In genomic region chr9:42324640-42325394, GRCm38 (mm10) we compare ENCODE assay signal across 8 mouse cellular contexts.
A peak's percentile ranks its signal among the peaks of the same experiment; 100 is the strongest.
DNase-seq lines count a peak whose midpoint lies in the region; ATAC-seq and TF ChIP-seq lines count a peak whose summit lies in the region.
"Had no signal": no experiment of that assay in that cellular context is flagged by ENCODE, and none has a peak within 500 bp of the region (broad histone marks: within the 10 kb centered on the region; RNA-seq: fewer than 3 reads in every experiment).

No protein-coding gene starts in this region.

- peak; percentile 42 for TF ChIP-seq CTCF in forebrain, postnatal 0 days (IDR thresholded peaks at IDR 0.05; ENCODE audit: low read depth)

- no peak overlapping the region for H3K9ac ChIP-seq in kidney, embryonic 16.5 days (replicated peaks; ENCODE audit: low read length)
- no peak overlapping the region for H3K9ac ChIP-seq in forebrain, postnatal 0 days
- no peak overlapping the region for H3K9ac ChIP-seq in midbrain, embryonic 13.5 days (replicated peaks)
- H3K9ac ChIP-seq: stomach, embryonic 15.5 days had no signal

- H3K4me3 ChIP-seq in kidney, embryonic 16.5 days (ENCODE audit: low read length) = 0 out of 2 replicates have a peak overlapping the region, but pooled peaks have one; percentile 4
- no peak overlapping the region for H3K4me3 ChIP-seq in forebrain, postnatal 0 days (ENCODE audit: low read depth, low read length)
- H3K4me3 ChIP-seq in midbrain, embryonic 13.5 days (replicated peaks) = no peak overlapping the region
- H3K4me3 ChIP-seq: stomach, embryonic 15.5 days had no signal

- no peak for ATAC-seq in kidney, embryonic 16.5 days (ENCODE audit: low FRiP score, low TSS enrichment)
- no peak; the same call in 1 of the 2 replicates for ATAC-seq in forebrain, postnatal 0 days
- no peak for ATAC-seq in midbrain, embryonic 13.5 days
- no peak for ATAC-seq in cerebellum, adult (ENCODE audit: insufficient number of reproducible peaks, low FRiP score, low TSS enrichment)

- no peak overlapping the region for H3K27ac ChIP-seq in kidney, embryonic 16.5 days (ENCODE audit: low read length)
- H3K27ac ChIP-seq in forebrain, postnatal 0 days (ENCODE audit: low read depth, low read length) = no peak overlapping the region
- no peak overlapping the region for H3K27ac ChIP-seq in midbrain, embryonic 13.5 days
- H3K27ac ChIP-seq: stomach, embryonic 15.5 days had no signal

- peaks cover 4% of the 10 kb centered on the region; the same call in 1 of the 2 replicates for H3K27me3 ChIP-seq in kidney, embryonic 16.5 days (ENCODE audit: insufficient read depth, low read length)
- H3K27me3 ChIP-seq in forebrain, postnatal 0 days (ENCODE audit: insufficient read depth, low read length) = no peaks in the 10 kb centered on the region
- H3K27me3 ChIP-seq in midbrain, embryonic 13.5 days = no peaks in the 10 kb centered on the region
- H3K27me3 ChIP-seq: stomach, embryonic 15.5 days had no signal

- 0 out of 2 replicates have a peak overlapping the region, but pooled peaks have one; percentile 5 for H3K4me2 ChIP-seq in kidney, embryonic 16.5 days (replicated peaks; ENCODE audit: low read depth, low read length)
- peak overlapping the region; percentile 40 for H3K4me2 ChIP-seq in forebrain, postnatal 0 days (ENCODE audit: low read depth)
- peak overlapping the region; percentile 22; the same call in 1 of the 2 replicates for H3K4me2 ChIP-seq in midbrain, embryonic 13.5 days (replicated peaks)
- H3K4me2 ChIP-seq: stomach, embryonic 15.5 days had no signal

- H3K36me3 ChIP-seq in kidney, embryonic 16.5 days (ENCODE audit: insufficient read depth, low read length) = no peaks in the 10 kb centered on the region
- H3K36me3 ChIP-seq in forebrain, postnatal 0 days (ENCODE audit: insufficient read depth) = no peaks in the 10 kb centered on the region
- H3K36me3 ChIP-seq in midbrain, embryonic 13.5 days = no peaks in the 10 kb centered on the region
- H3K36me3 ChIP-seq: stomach, embryonic 15.5 days had no signal

- H3K4me1 ChIP-seq in kidney, embryonic 16.5 days (ENCODE audit: insufficient read depth, low read length) = no peaks in the 10 kb centered on the region
- H3K4me1 ChIP-seq in forebrain, postnatal 0 days (ENCODE audit: insufficient read depth) = no peaks in the 10 kb centered on the region
- H3K4me1 ChIP-seq in midbrain, embryonic 13.5 days (replicated peaks) = 0 out of 2 replicates have a peak, but pooled peaks cover 2% of the 10 kb centered on the region
- H3K4me1 ChIP-seq: stomach, embryonic 15.5 days had no signal

- H3K9me3 ChIP-seq in kidney, embryonic 16.5 days (ENCODE audit: low read length) = peaks cover 6% of the 10 kb centered on the region; the same call in 1 of the 2 replicates
- no peaks in the 10 kb centered on the region for H3K9me3 ChIP-seq in forebrain, postnatal 0 days (ENCODE audit: low read length)
- H3K9me3 ChIP-seq in midbrain, embryonic 13.5 days = no peaks in the 10 kb centered on the region
- H3K9me3 ChIP-seq: stomach, embryonic 15.5 days had no signal

- DNase-seq in kidney, postnatal 14 days = no peak
- peak; percentile 34 for DNase-seq in ZHBTc4 (ENCODE audit: low read depth, low spot score)
- DNase-seq in forebrain, postnatal 0 days = no peak
- DNase-seq in spleen, adult 18-20 months = no peak

- 53% methylated on average over 29 of the region's 29 CpGs for whole genome bisulfite sequencing in kidney, embryonic 16.5 days
- 52% methylated on average over 29 of the region's 29 CpGs for WGBS in forebrain, postnatal 0 days
- WGBS in midbrain, embryonic 13.5 days = 52% methylated on average over 29 of the region's 29 CpGs
